Mouse (Mus musculus) MEL (cell line): ENCODE results near the gene Zfp607a. TPM values are rescaled to one million over a fixed set of nuclear protein-coding genes. Genes with fewer than 3 reads are reported as not detected.

Source experiments
- polyA plus RNA-seq, 2 experiments: library from polyadenylated mRNA; stranded (reverse) in 1 of 2; unstranded in 1 of 2; fragments of >175 nt in 1 of 2; fragments of >200 nt in 1 of 2; gene quantifications; 2 replicates each; pipeline versions ENCODE4 v1.2.1 to v1.2.4; 2012; ENCODE audit warnings: low replicate concordance in 2 of 2, low read depth in 1 of 2; ENCODE audit not compliant: insufficient read length in 2 of 2, insufficient read depth in 1 of 2, missing spikeins in 1 of 2
- total RNA-seq: library from RNA; depleted of rRNA; stranded (reverse); fragments of 300-350 nt; gene quantifications from 2 replicates; pipeline ENCODE4 v1.2.3, GENCODE M21; 2012; rRNA removed

Gene Zfp607a
- total and polyA plus RNA-seq, 3 experiments, result 2.4 to 4.0 TPM; not detected in 1

Other genes starting within 250 kb of the Zfp607a start
- gene Ttc9b, start 203.6 kb upstream of the Zfp607a start, total RNA-seq, result 0.13 and 0.19 TPM in 2 replicates
- gene Ttc9b, start 203.6 kb upstream of the Zfp607a start, polyA plus RNA-seq, result under 1 TPM in 1 of 2 experiments, not detected in 1; 0.19 TPM
- 22.0 and 24.8 TPM in 2 replicates for gene Map3k10, start 182.9 kb upstream of the Zfp607a start, total RNA-seq
- 10 to 100 TPM in 1 of 2 experiments, not detected in 1; 33.3 TPM for gene Map3k10, start 182.9 kb upstream of the Zfp607a start, polyA plus RNA-seq
- 1.6 and 1.9 TPM in 2 replicates for gene Zfp607b, start 168.2 kb upstream of the Zfp607a start, total RNA-seq
- 1 to 10 TPM in 1 of 2 experiments, not detected in 1; 2.3 TPM for gene Zfp607b, start 168.2 kb upstream of the Zfp607a start, polyA plus RNA-seq
- 6.5 and 6.7 TPM in 2 replicates for gene Zfp60, start 126.1 kb upstream of the Zfp607a start, total RNA-seq
- gene Zfp60, start 126.1 kb upstream of the Zfp607a start, polyA plus RNA-seq, result 100 to 1,000 TPM in 1 of 2 experiments, 1 to 10 TPM in 1; 4.2 to 137 TPM
- gene Zfp626, start 50.3 kb upstream of the Zfp607a start, total RNA-seq, result 3.0 and 3.2 TPM in 2 replicates
- gene Zfp626, start 50.3 kb upstream of the Zfp607a start, polyA plus RNA-seq, result 1 to 10 TPM in 1 of 2 experiments, not detected in 1; 4.0 TPM
- gene Zfp59, start 18.9 kb upstream of the Zfp607a start, total RNA-seq, result 6.0 and 6.9 TPM in 2 replicates
- gene Zfp59, start 18.9 kb upstream of the Zfp607a start, polyA plus RNA-seq, result 1 to 10 TPM in 1 of 2 experiments, not detected in 1; 4.6 TPM
- 2.0 and 2.3 TPM in 2 replicates for gene Zfp974, start 71.9 kb downstream of the Zfp607a start, total RNA-seq
- gene Zfp974, start 71.9 kb downstream of the Zfp607a start, polyA plus RNA-seq, result 1 to 10 TPM in 1 of 2 experiments, not detected in 1; 1.4 TPM
- 9.7 and 10.6 TPM in 2 replicates for gene Zfp780b, start 121.6 kb downstream of the Zfp607a start, total RNA-seq
- 1 to 10 TPM in 1 of 2 experiments, not detected in 1; 4.5 TPM for gene Zfp780b, start 121.6 kb downstream of the Zfp607a start, polyA plus RNA-seq
- 5.1 and 5.2 TPM in 2 replicates for gene Zfp850, start 156.6 kb downstream of the Zfp607a start, total RNA-seq
- 1 to 10 TPM in 1 of 2 experiments, not detected in 1; 3.3 TPM for gene Zfp850, start 156.6 kb downstream of the Zfp607a start, polyA plus RNA-seq
- gene Psmc4, start 192.6 kb downstream of the Zfp607a start, total RNA-seq, result 267 and 275 TPM in 2 replicates
- 100 to 1,000 TPM in 1 of 2 experiments, not detected in 1; 286 TPM for gene Psmc4, start 192.6 kb downstream of the Zfp607a start, polyA plus RNA-seq
- gene Fcgbp, start 213.7 kb downstream of the Zfp607a start, total RNA-seq, result not detected in 2 replicates
- gene Fcgbp, start 213.7 kb downstream of the Zfp607a start, polyA plus RNA-seq, result not detected